Mouse (Mus musculus) heart, postnatal 0 days (tissue): ENCODE data around the gene Casz1.

ENCODE experiments used
- CTCF ChIP-seq: IDR thresholded peaks from 2 replicates; pipeline ENCODE4 v1.5.1; 2016; ENCODE audit warnings: antibody characterized with exemption, control low read depth, low read depth
- EP300 ChIP-seq: IDR thresholded peaks from 2 replicates; pipeline ENCODE4 v1.6.1; 2016; ENCODE audit warnings: antibody characterized with exemption, low read depth

- no peak for TF ChIP-seq CTCF
- no peak for TF ChIP-seq EP300
These were observed 97.2 kb downstream of the Casz1 start for GRCm38 (mm10) chr4:148901275-148902052.
